12 mouse cellular contexts compared by ENCODE assay signal in genomic region chr11:22830179-22830611, GRCm38 (mm10). TPM values are rescaled to one million over a fixed set of nuclear protein-coding genes. Genes with fewer than 3 reads are reported as not detected.
A peak's percentile ranks its signal among the peaks of the same experiment; 100 is the strongest.
DNase-seq lines count a peak whose midpoint lies in the region; ATAC-seq and TF ChIP-seq lines count a peak whose summit lies in the region.
"Had no signal": no experiment of that assay in that cellular context is flagged by ENCODE, and none has a peak within 500 bp of the region (broad histone marks: within the 10 kb centered on the region; RNA-seq: fewer than 3 reads in every experiment).

No protein-coding gene starts in this region.

- WGBS in forebrain, embryonic 16.5 days, result 50% methylated on average over 5 of the region's 5 CpGs
- 47% methylated on average over 5 of the region's 5 CpGs for WGBS in forebrain, embryonic 12.5 days
- WGBS in intestine, postnatal 0 days, result 48% methylated on average over 5 of the region's 5 CpGs

- H3K36me3 ChIP-seq in forebrain, embryonic 16.5 days (ENCODE audit: control insufficient read depth, insufficient read depth), result no peaks in the 10 kb centered on the region
- H3K36me3 ChIP-seq in forebrain, embryonic 12.5 days (replicated peaks), result no peaks in the 10 kb centered on the region
- H3K36me3 ChIP-seq in intestine, postnatal 0 days (ENCODE audit: control insufficient read depth, insufficient read depth), result peaks cover 14% of the 10 kb centered on the region
- H3K36me3 ChIP-seq: embryonic facial prominence, embryonic 10.5 days had no signal

- peaks cover 5% of the 10 kb centered on the region; the same call in 1 of the 2 replicates for H3K4me1 ChIP-seq in forebrain, embryonic 16.5 days (replicated peaks; ENCODE audit: control insufficient read depth, insufficient read depth, low read length)
- peaks cover 4% of the 10 kb centered on the region; the same call in 1 of the 2 replicates for H3K4me1 ChIP-seq in forebrain, embryonic 12.5 days
- H3K4me1 ChIP-seq in intestine, postnatal 0 days (replicated peaks; ENCODE audit: control insufficient read depth, insufficient read depth, low read length), result no peaks in the 10 kb centered on the region

- H3K27me3 ChIP-seq in forebrain, embryonic 16.5 days (replicated peaks; ENCODE audit: control insufficient read depth, insufficient read depth, low read length), result no peaks in the 10 kb centered on the region
- no peaks in the 10 kb centered on the region for H3K27me3 ChIP-seq in forebrain, embryonic 12.5 days
- no peaks in the 10 kb centered on the region for H3K27me3 ChIP-seq in intestine, postnatal 0 days (replicated peaks; ENCODE audit: control insufficient read depth, insufficient read depth, low read length)

- H3K27ac ChIP-seq in forebrain, embryonic 16.5 days (ENCODE audit: low read length), result 0 out of 2 replicates have a peak overlapping the region, but pooled peaks have one; percentile 7
- H3K27ac ChIP-seq in forebrain, embryonic 12.5 days, result no peak overlapping the region
- peak overlapping the region; percentile 35; the same call in 1 of the 2 replicates for H3K27ac ChIP-seq in intestine, postnatal 0 days (ENCODE audit: low read depth, low read length)
- H3K27ac ChIP-seq: embryonic facial prominence, embryonic 10.5 days had no signal

- no peaks in the 10 kb centered on the region for H3K9me3 ChIP-seq in forebrain, embryonic 16.5 days (ENCODE audit: control insufficient read depth, low read length)
- no peaks in the 10 kb centered on the region for H3K9me3 ChIP-seq in forebrain, embryonic 12.5 days
- no peaks in the 10 kb centered on the region for H3K9me3 ChIP-seq in intestine, postnatal 0 days (ENCODE audit: control insufficient read depth)
- H3K9me3 ChIP-seq: embryonic facial prominence, embryonic 10.5 days had no signal

- intact Hi-C loops in left cerebral cortex, postnatal 14 days (cut with DNase I), result no loop called here

- H3K4me2 ChIP-seq in forebrain, embryonic 16.5 days (ENCODE audit: low read length), result no peak overlapping the region
- H3K4me2 ChIP-seq in forebrain, embryonic 12.5 days, result no peak overlapping the region
- no peak overlapping the region for H3K4me2 ChIP-seq in intestine, postnatal 0 days (replicated peaks; ENCODE audit: low read depth)

- DNase-seq in left cerebral cortex, postnatal 14 days (ENCODE audit: low spot score in 2 of 2), result peak; percentile 23 to 46
- DNase-seq in left cerebral cortex, adult 11 months (ENCODE audit: low spot score), result no peak
- DNase-seq in ES-CJ7 (ENCODE audit: low read depth, low spot score), result peak; percentile 95
- DNase-seq in embryo, embryonic 10.5 days (ENCODE audit: low spot score), result no peak
- DNase-seq in testis, postnatal 14 days (ENCODE audit: low spot score), result no peak
- DNase-seq: cerebellum, adult 11-12 months; layer of hippocampus, adult 9-11 months; thymus, postnatal 25 days had no signal

- ATAC-seq in forebrain, embryonic 16.5 days, result no peak
- ATAC-seq in forebrain, embryonic 12.5 days (ENCODE audit: low FRiP score), result no peak
- no peak for ATAC-seq in intestine, postnatal 0 days

- H3K4me3 ChIP-seq in forebrain, embryonic 16.5 days (replicated peaks; ENCODE audit: low read length), result no peak overlapping the region
- H3K4me3 ChIP-seq in forebrain, embryonic 12.5 days (replicated peaks), result no peak overlapping the region
- H3K4me3 ChIP-seq in intestine, postnatal 0 days (ENCODE audit: low read depth, low read length), result no peak overlapping the region
- H3K4me3 ChIP-seq: embryonic facial prominence, embryonic 10.5 days had no signal

- TF ChIP-seq CTCF in intestine, postnatal 0 days (IDR thresholded peaks at IDR 0.05; ENCODE audit: low read depth), result no peak

- H3K9ac ChIP-seq in forebrain, embryonic 16.5 days (replicated peaks; ENCODE audit: low read depth, low read length), result no peak overlapping the region
- no peak overlapping the region for H3K9ac ChIP-seq in forebrain, embryonic 12.5 days
- no peak overlapping the region for H3K9ac ChIP-seq in intestine, postnatal 0 days (ENCODE audit: low read depth, low read length)

RNA-seq across cellular contexts. Expression of gene B3gnt2, which starts 30.6 kb away (rescaled TPM):
- polyA plus RNA-seq in forebrain, embryonic 16.5 days (2015; fragmentation: Nextera tagmentation; extraction: Ambion mirVana), result 1.1 and 3.1 TPM in 2 replicates
- 2.6 and 3.5 TPM in 2 replicates for polyA plus RNA-seq in forebrain, embryonic 12.5 days (2016; fragmentation: Nextera tagmentation; extraction: Ambion mirVana)
- 10 to 100 TPM in 1 of 2 experiments, 1 to 10 TPM in 1; 7.9 to 14.4 TPM for total RNA-seq in left cerebral cortex, postnatal 14 days (2021)
- 13.8 and 15.1 TPM in 2 replicates for polyA plus RNA-seq in intestine, postnatal 0 days (2015; fragmentation: Nextera tagmentation; extraction: Ambion mirVana)

Comparison
In these comparisons a context has a peak if more than half of its experiments do, and no peak if none do; other contexts are left out.
1. DNase-seq: peak in left cerebral cortex, postnatal 14 days (2 of 2) and ES-CJ7 (single experiment); none in left cerebral cortex, adult 11 months (single experiment), embryo, embryonic 10.5 days (single experiment) and testis, postnatal 14 days (single experiment).